Mouse (Mus musculus) midbrain, embryonic 11.5 days (tissue): ENCODE measurements around the gene Serpina3n. TPM values are rescaled to one million over a fixed set of nuclear protein-coding genes. Genes with fewer than 3 reads are reported as not detected.
"Not testable (repeated sequence)": the region's sequence is repeated elsewhere in the genome, so short reads cannot be mapped to it uniquely, and the experiment has no call there.

Source experiments
- ATAC-seq: fragments of 200-750 bp; cut with Nextera tagmentation; 2 replicates; pipeline ENCODE4 v1.8.0; 2017; ENCODE audit warnings: moderate TSS enrichment, moderate library complexity; ENCODE audit not compliant: low FRiP score
- DNase-seq: peaks from one replicate; pipeline ENCODE4 v3.0.0; 2015; ENCODE audit warnings: low spot score; ENCODE audit errors: missing footprints
- H3K27ac ChIP-seq: fragments of 300-500 bp; sonication (generic); 2 replicates; pipeline ENCODE4 v1.5.1; 2014; ENCODE audit warnings: low read depth, low read length
- H3K27me3 ChIP-seq: fragments of 300-500 bp; sonication (generic); 2 replicates; pipeline ENCODE4 v1.6.1; 2014; ENCODE audit warnings: mild to moderate bottlenecking, low read length, moderate library complexity, mixed read lengths; ENCODE audit not compliant: control insufficient read depth, insufficient read depth
- H3K36me3 ChIP-seq: fragments of 300-500 bp; sonication (generic); 2 replicates; pipeline ENCODE4 v1.6.1; 2014; ENCODE audit warnings: mild to moderate bottlenecking, low read length, moderate library complexity, mixed read lengths; ENCODE audit not compliant: control insufficient read depth, insufficient read depth
- H3K4me1 ChIP-seq: fragments of 300-500 bp; sonication (generic); 2 replicates; pipeline ENCODE4 v1.6.1; 2014; ENCODE audit warnings: low read length; ENCODE audit not compliant: control insufficient read depth, insufficient read depth
- H3K4me2 ChIP-seq: fragments of 300-500 bp; sonication (generic); 2 replicates; pipeline ENCODE4 v1.6.1; 2014; ENCODE audit warnings: mild to moderate bottlenecking, moderate library complexity
- H3K4me3 ChIP-seq: fragments of 300-500 bp; sonication (generic); 2 replicates; pipeline ENCODE4 v1.5.1; 2014; ENCODE audit warnings: low read depth, low read length
- H3K9ac ChIP-seq: fragments of 300-500 bp; sonication (generic); 2 replicates; pipeline ENCODE4 v1.6.1; 2014; ENCODE audit warnings: low read length
- H3K9me3 ChIP-seq: fragments of 300-500 bp; sonication (generic); 2 replicates; pipeline ENCODE4 v1.6.1; 2016; ENCODE audit warnings: low read length; ENCODE audit not compliant: control insufficient read depth
- WGBS: fragments of 180-500 bp; shearing (Covaris S2); extraction: QIAGEN DNeasy Blood & Tissue Kit; methylation state at CpG from one replicate; pipeline ENCODE4 v1.1.7; 2014; 5-methylcytosine and 5-hydroxymethylcytosine counted together
- polyA plus RNA-seq: library from polyadenylated mRNA; unstranded; fragments of >200 nt; fragmentation: Nextera tagmentation; extraction: Ambion mirVana; gene quantifications from 2 replicates; pipeline ENCODE4 v1.2.1, GENCODE M21; 2014

The Serpina3n gene
- not detected in 2 replicates for polyA plus RNA-seq

DNA sequence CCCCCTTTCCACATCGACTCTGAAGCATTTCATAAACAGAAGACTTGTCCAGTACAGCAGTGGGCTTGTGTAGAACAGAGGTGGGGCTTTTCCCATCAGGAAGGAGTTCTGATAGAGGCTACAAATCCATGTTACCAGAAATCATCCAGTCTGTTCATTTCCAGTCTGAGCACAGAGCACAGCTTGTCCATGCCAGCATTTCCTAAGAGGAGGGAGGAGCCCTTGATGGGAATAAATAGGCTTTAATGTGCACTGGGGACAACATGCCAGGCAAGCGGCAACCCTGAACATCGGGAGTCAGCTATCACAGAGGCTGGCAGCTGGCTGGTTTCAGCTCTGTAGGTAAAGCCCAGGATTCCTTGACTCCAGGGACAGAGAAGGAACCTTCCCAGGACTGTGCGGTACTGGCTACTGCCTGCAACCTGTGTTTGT lies at the start of gene Serpina3n:
Gene Serpina3n, plus strand, starts transcription at position 276 of the 432 bp plus-strand sequence.
- Histone ChIP-seq H3K9me3 (no peaks in the 10 kb centered on the region), H3K27me3 (no peaks in the 10 kb centered on the region), H3K9ac (no peak within 1 kb of the TSS), H3K4me2 (no peak within 1 kb of the TSS), H3K36me3 (no peaks in the 10 kb centered on the region), H3K4me1 (no peaks in the 10 kb centered on the region), H3K4me3 (no peak within 1 kb of the TSS), H3K27ac (no peak within 1 kb of the TSS)
- WGBS = 69% methylated on average over 4 of the region's 4 CpGs
- no peak for ATAC-seq
- no peak for DNase-seq

DNA sequence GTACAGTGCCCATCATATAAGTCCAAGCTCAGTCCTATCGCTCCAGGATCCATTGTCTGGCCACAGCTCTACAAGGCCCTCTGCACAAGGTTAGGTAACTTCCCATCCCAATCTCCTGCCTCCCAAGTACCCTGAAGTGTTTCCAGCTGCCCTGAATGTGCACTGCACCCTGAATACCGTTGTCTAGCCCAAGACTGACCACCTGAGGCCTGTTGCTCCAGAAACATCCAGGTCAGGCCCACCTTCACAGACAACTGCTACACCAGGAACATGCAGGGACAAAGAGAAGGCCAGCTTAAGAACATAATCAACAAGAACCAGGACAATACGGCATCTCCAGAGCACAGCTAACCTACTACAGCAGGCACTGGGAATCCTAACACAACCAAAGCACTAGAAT lies 36.5 kb upstream of the Serpina3n start:
- DNase-seq (no peak), ATAC-seq (no peak)
- Histone ChIP-seq H3K9ac (no peak overlapping the region), H3K4me2 (no peak overlapping the region), H3K9me3 (no peaks in the 10 kb centered on the region), H3K4me3 (no peak overlapping the region), H3K27me3 (no peaks in the 10 kb centered on the region), H3K4me1 (no peaks in the 10 kb centered on the region), H3K36me3 (no peaks in the 10 kb centered on the region), H3K27ac (no peak overlapping the region)
- 85% methylated on average over 3 of the region's 3 CpGs for WGBS

GRCm38 (mm10) chr12:104377179-104377578 lies 29.4 kb upstream of the Serpina3n start:
- not testable (repeated sequence) for DNase-seq, H3K4me2 ChIP-seq
- 67% methylated on average over 5 of the region's 5 CpGs for WGBS

DNA sequence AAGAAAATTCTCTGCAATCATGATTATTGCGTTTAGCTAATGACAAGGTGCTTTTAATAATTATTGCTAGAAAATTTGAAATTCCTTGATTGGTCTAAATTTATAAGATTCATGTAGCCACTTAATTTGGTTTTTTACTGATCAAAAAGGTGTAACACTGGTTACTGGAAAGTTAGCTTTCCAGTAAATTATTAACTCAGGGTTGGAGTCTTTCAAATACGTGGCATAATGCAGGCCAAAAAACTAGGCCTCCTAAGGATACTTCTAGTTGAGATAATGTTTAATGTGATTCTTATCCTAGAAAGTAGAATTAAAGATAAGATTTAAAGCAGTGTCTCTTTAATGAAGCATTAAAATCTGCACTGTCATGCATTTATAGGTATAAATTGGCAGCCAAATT lies 28.2 kb upstream of the Serpina3n start:
- not testable (repeated sequence) for H3K4me3 ChIP-seq, H3K4me2 ChIP-seq, ATAC-seq, H3K9ac ChIP-seq, H3K36me3 ChIP-seq, H3K27ac ChIP-seq, DNase-seq, H3K27me3 ChIP-seq, H3K9me3 ChIP-seq, H3K4me1 ChIP-seq
- 87% methylated on average over 2 of the region's 2 CpGs for WGBS

More at GRCm38 (mm10) chr12:104377179-104377578, 29.4 kb upstream of the Serpina3n start:
- H3K4me3 ChIP-seq, H3K27me3 ChIP-seq, H3K4me1 ChIP-seq, H3K27ac ChIP-seq, H3K36me3 ChIP-seq, ATAC-seq, H3K9me3 ChIP-seq, H3K9ac ChIP-seq: not testable (repeated sequence)

GRCm38 (mm10) chr12:104378815-104379214 lies 27.7 kb upstream of the Serpina3n start:
- not testable (repeated sequence) for H3K4me2 ChIP-seq, H3K4me3 ChIP-seq, H3K27me3 ChIP-seq, ATAC-seq, H3K4me1 ChIP-seq, H3K36me3 ChIP-seq, DNase-seq, H3K9ac ChIP-seq, H3K27ac ChIP-seq, H3K9me3 ChIP-seq
- WGBS = 48% methylated on average over 5 of the region's 5 CpGs

- Histone ChIP-seq H3K27ac (no peak overlapping the region), H3K4me1 (no peaks in the 10 kb centered on the region)
- DNase-seq = no peak
These were observed 26.7 kb upstream of the Serpina3n start for GRCm38 (mm10) chr12:104379856-104380255.

DNA sequence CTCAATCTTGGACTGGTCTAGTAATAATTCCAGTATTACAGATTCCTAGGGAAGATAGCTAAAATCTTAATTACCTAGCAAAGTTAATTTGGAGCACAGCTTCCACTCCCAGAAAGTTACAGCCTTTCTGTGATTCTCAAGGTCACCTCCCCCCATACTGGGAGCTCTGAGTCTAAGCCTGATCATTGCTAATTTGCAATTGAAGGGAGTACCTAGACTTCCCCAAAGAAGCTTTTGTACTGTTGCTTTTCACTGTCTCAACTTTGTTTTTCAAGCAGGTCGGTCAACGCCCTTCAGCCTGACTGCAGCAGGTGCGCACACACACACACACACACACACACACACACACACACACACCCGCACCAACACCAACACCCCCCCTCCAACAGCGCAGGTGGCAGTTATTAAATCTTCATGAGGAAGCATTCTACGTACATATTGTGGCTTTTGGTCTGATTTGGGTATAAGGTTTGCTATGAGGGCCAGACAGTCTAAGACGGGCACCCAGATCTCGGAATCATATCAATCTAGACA lies 25.4 kb upstream of the Serpina3n start:
- not testable (repeated sequence) for ATAC-seq, H3K27me3 ChIP-seq, H3K4me1 ChIP-seq, H3K36me3 ChIP-seq, H3K9me3 ChIP-seq, H3K9ac ChIP-seq, H3K4me2 ChIP-seq, H3K27ac ChIP-seq, DNase-seq, H3K4me3 ChIP-seq
- WGBS = 88% methylated on average over 8 of the region's 8 CpGs

More at GRCm38 (mm10) chr12:104379856-104380255, 26.7 kb upstream of the Serpina3n start:
- Histone ChIP-seq H3K9ac (no peak overlapping the region), H3K4me3 (no peak overlapping the region), H3K9me3 (no peaks in the 10 kb centered on the region), H3K36me3 (no peaks in the 10 kb centered on the region), H3K27me3 (no peaks in the 10 kb centered on the region), H3K4me2 (no peak overlapping the region)
- no peak for ATAC-seq
- 91% methylated on average over 11 of the region's 11 CpGs for WGBS

- H3K27ac ChIP-seq, H3K4me3 ChIP-seq, H3K27me3 ChIP-seq, H3K36me3 ChIP-seq, H3K4me2 ChIP-seq, H3K9ac ChIP-seq, DNase-seq, H3K4me1 ChIP-seq, ATAC-seq, H3K9me3 ChIP-seq: not testable (repeated sequence)
These were observed 20.5 kb upstream of the Serpina3n start for GRCm38 (mm10) chr12:104385987-104386386.

GRCm38 (mm10) chr12:104386878-104387277 lies 19.7 kb upstream of the Serpina3n start:
- H3K27me3 ChIP-seq, H3K9me3 ChIP-seq, H3K4me2 ChIP-seq, ATAC-seq, H3K9ac ChIP-seq, H3K27ac ChIP-seq, H3K4me3 ChIP-seq, H3K4me1 ChIP-seq, DNase-seq, H3K36me3 ChIP-seq: not testable (repeated sequence)
- 68% methylated on average over 2 of the region's 2 CpGs for whole genome bisulfite sequencing
